Mouse (Mus musculus): ENCODE measurements around the gene Pald1.

Pald1 gene

GRCm38 (mm10) chr10:61334545-61334944 is 48.8 kb downstream of the Pald1 start:
- DNase-seq (ENCODE audit: low spot score in 2 of 2) = no peak

- DNase-seq (ENCODE audit: low spot score in 2 of 2) = no peak
Observed at GRCm38 (mm10) chr10:61331046-61331445, 52.3 kb downstream of the Pald1 start.

- DNase-seq (ENCODE audit: low spot score in 2 of 2) = no peak
Observed at GRCm38 (mm10) chr10:61328927-61329326, 54.4 kb downstream of the Pald1 start.

GRCm38 (mm10) chr10:61327545-61327944 is 55.8 kb downstream of the Pald1 start:
- no peak for DNase-seq (ENCODE audit: low spot score in 2 of 2)

GRCm38 (mm10) chr10:61325782-61326328 is 57.5 kb downstream of the Pald1 start:
- no peak for DNase-seq (ENCODE audit: low spot score in 2 of 2)

GRCm38 (mm10) chr10:61324717-61325116 is 58.6 kb downstream of the Pald1 start:
- DNase-seq (ENCODE audit: low spot score in 2 of 2) = no peak

GRCm38 (mm10) chr10:61318527-61318926 is 64.8 kb downstream of the Pald1 start:
- DNase-seq (ENCODE audit: low spot score in 2 of 2) = no peak

GRCm38 (mm10) chr10:61315324-61315880 is 67.9 kb downstream of the Pald1 start:
- DNase-seq (ENCODE audit: low spot score in 2 of 2) = no peak

- no peak for DNase-seq (ENCODE audit: low spot score in 2 of 2)
Observed at GRCm38 (mm10) chr10:61313750-61314149, 69.6 kb downstream of the Pald1 start.

GRCm38 (mm10) chr10:61312754-61313153 is 70.6 kb downstream of the Pald1 start:
- DNase-seq (ENCODE audit: low spot score in 2 of 2) = peak in 1 of 2 experiments; percentile 45

GRCm38 (mm10) chr10:61312159-61312558 is 71.2 kb downstream of the Pald1 start:
- DNase-seq (ENCODE audit: low spot score in 2 of 2) = no peak

GRCm38 (mm10) chr10:61308706-61309320 is 74.5 kb downstream of the Pald1 start:
- no peak for DNase-seq (ENCODE audit: low spot score in 2 of 2)

- peak in 1 of 2 experiments; percentile 56 for DNase-seq (ENCODE audit: low spot score in 2 of 2)
Observed at GRCm38 (mm10) chr10:61305928-61306590, 77.3 kb downstream of the Pald1 start.

- no peak for DNase-seq (ENCODE audit: low spot score in 2 of 2)
Observed at GRCm38 (mm10) chr10:61304046-61304445, 79.3 kb downstream of the Pald1 start.

- DNase-seq (ENCODE audit: low spot score in 2 of 2) = no peak
Observed at GRCm38 (mm10) chr10:61300996-61301395, 82.3 kb downstream of the Pald1 start.

- no peak for DNase-seq (ENCODE audit: low spot score in 2 of 2)
Observed at GRCm38 (mm10) chr10:61297477-61297876, 85.9 kb downstream of the Pald1 start, which contains the start of gene Prf1. Gene Prf1, plus strand, starts transcription at chr10:61297833.

GRCm38 (mm10) chr10:61296713-61297445 is 86.5 kb downstream of the Pald1 start:
- no peak for DNase-seq (ENCODE audit: low spot score in 2 of 2)

- no peak for DNase-seq (ENCODE audit: low spot score in 2 of 2)
Observed at GRCm38 (mm10) chr10:61294242-61294641, 89.1 kb downstream of the Pald1 start.

- no peak for DNase-seq (ENCODE audit: low spot score in 2 of 2)
Observed at GRCm38 (mm10) chr10:61290479-61290878, 92.9 kb downstream of the Pald1 start.

- no peak for DNase-seq (ENCODE audit: low spot score in 2 of 2)
Observed at GRCm38 (mm10) chr10:61290016-61290415, 93.3 kb downstream of the Pald1 start.

GRCm38 (mm10) chr10:61286246-61286645 is 97.1 kb downstream of the Pald1 start:
- no peak for DNase-seq (ENCODE audit: low spot score in 2 of 2)

GRCm38 (mm10) chr10:61285271-61285670 is 98.1 kb downstream of the Pald1 start:
- no peak for DNase-seq (ENCODE audit: low spot score in 2 of 2)

All from spleen, postnatal 4 days (tissue).